Mouse (Mus musculus) layer of hippocampus, adult 2 months (tissue): Measurements from ENCODE around the gene L1td1. TPM values are rescaled to one million over a fixed set of nuclear protein-coding genes. Genes with fewer than 3 reads are reported as not detected.
"Not testable (repeated sequence)": the region's sequence is repeated elsewhere in the genome, so short reads cannot be mapped to it uniquely, and the experiment has no call there.

Experiments
- DNase-seq, 2 experiments: peaks; one replicate each; pipeline ENCODE4 v3.0.0; 2022; ENCODE audit warnings: low spot score in 2 of 2
- H3K27ac ChIP-seq: fragments of 200-600 bp; 2 replicates; pipeline ENCODE4 v1.8.1; 2022
- H3K4me3 ChIP-seq: fragments of 200-600 bp; 2 replicates; pipeline ENCODE4 v1.8.1; 2022; ENCODE audit warnings: mild to moderate bottlenecking
- CTCF ChIP-seq: fragments of 200-600 bp; conservative IDR thresholded peaks from 2 replicates; pipeline ENCODE4 v1.8.1; 2022; ENCODE audit warnings: antibody characterized with exemption, mild to moderate bottlenecking, moderate library complexity
- total RNA-seq, 2 experiments: library from RNA; stranded (reverse); gene quantifications; 2 replicates each; pipeline ENCODE4 v1.2.3; 2021

L1td1 gene
- total RNA-seq, 2 experiments from 2014 or later: not detected

GRCm38 (mm10) chr4:98717735-98718546 is 8.6 kb upstream of the L1td1 start:
- DNase-seq: no peak
- Histone ChIP-seq H3K4me3 (no peak overlapping the region), H3K27ac (no peak overlapping the region)
- no peak for TF ChIP-seq CTCF

- TF ChIP-seq CTCF: no peak
- DNase-seq: no peak
- Histone ChIP-seq H3K4me3 (no peak overlapping the region), H3K27ac (no peak overlapping the region)
Observed at GRCm38 (mm10) chr4:98718547-98718917, 8.0 kb upstream of the L1td1 start.

DNA sequence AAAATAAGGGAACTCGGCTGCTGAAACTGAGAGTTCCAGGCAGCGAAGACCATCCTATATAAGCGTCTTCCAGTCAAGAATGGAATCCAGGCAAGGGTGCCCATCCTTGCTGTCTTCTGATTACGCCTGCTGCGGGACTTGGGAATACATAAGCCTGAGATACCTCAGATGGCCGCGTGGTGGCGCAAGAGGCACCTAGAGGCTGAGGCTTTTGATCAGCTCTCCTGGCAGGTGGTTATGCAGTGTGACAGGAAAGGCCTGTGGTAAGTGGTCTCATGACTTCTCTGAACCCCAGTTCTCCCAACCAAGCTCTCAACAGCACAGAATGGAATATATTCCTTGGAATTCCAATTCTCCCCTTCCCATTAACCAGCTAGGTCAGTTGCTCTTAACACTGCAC is 4.1 kb upstream of the L1td1 start:
- TF ChIP-seq CTCF: peak; percentile 92
- DNase-seq: peak in 1 of 2 experiments; percentile 68
- H3K27ac ChIP-seq: no peak overlapping the region
- H3K4me3 ChIP-seq: no peak overlapping the region

- H3K27ac ChIP-seq, DNase-seq, H3K4me3 ChIP-seq: not testable (repeated sequence)
- peak; percentile 53 for TF ChIP-seq CTCF
Observed at GRCm38 (mm10) chr4:98724682-98725081, 1.9 kb upstream of the L1td1 start.

DNA sequence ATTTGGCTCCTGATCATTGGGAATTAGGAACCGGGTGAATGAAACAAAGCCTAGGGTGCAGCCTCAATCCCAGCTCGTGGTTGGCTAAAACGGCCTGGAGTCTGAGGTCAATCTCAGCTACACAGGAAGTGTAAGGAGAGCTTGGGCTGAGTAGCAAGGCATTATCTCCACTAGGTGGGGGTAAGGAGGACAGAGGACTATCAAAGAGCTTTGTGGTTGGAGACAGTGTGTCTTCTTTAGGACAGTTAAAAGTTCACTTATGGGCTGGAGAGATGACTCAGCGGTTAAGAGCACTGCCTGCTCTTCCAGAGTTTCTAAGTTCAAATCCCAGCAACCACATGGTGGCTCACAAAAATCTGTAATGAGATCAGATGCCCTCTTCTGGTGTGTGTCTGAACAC is 1.1 kb upstream of the L1td1 start:
- no peak overlapping the region for H3K27ac ChIP-seq
- no peak for DNase-seq
- TF ChIP-seq CTCF: peak; percentile 54
- no peak overlapping the region for H3K4me3 ChIP-seq

- H3K4me3 ChIP-seq: no peak overlapping the region
- no peak overlapping the region for H3K27ac ChIP-seq
- DNase-seq: no peak
- no peak for TF ChIP-seq CTCF
Observed at GRCm38 (mm10) chr4:98727295-98727958, 893 bp downstream of the L1td1 start.

DNA sequence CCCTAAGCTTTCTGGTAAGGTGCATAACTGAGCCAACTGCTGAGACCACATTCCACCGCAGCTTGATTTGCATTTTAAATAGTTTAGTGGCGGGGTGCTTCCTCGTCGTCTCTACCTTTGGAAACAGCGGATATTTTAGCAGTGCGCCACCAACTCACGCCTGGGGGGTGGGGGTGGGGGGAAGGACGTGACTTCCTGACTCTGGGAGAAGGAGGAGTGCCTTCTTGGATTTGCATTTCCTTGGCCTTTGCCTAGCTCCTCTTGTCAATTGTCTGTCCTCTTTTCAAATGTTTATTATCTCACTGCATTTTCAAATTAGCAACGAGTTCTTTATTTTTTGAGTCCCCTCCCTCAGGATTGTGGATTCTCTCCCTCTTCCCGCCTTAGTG is 1.4 kb downstream of the L1td1 start:
- DNase-seq: no peak
- Histone ChIP-seq H3K4me3 (no peak overlapping the region), H3K27ac (no peak overlapping the region)
- TF ChIP-seq CTCF: no peak

DNA sequence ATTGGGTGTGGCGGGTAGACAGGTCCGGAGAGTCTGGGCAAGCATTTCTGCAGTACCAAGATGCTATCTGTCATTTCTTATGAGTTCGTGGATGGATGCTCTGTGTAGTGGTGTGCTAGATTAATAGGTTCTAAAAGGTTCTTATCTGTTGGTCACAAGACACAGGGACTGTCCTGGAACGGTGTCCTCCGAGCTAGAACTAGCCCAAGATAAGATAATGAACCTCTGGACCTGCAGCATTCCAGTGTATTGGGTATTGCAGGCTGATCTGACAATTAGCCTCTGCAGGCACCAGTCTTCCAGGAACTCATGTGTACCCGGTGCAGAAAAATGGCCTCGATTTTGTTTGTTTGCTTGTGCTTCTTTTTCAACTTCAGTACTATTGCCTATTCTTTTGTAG is 2.2 kb downstream of the L1td1 start:
- no peak for TF ChIP-seq CTCF
- no peak overlapping the region for H3K27ac ChIP-seq
- H3K4me3 ChIP-seq: no peak overlapping the region
- no peak for DNase-seq

- DNase-seq: no peak
- Histone ChIP-seq H3K27ac (no peak overlapping the region), H3K4me3 (no peak overlapping the region)
- TF ChIP-seq CTCF: no peak
Observed at GRCm38 (mm10) chr4:98733660-98734059, 7.1 kb downstream of the L1td1 start.

DNA sequence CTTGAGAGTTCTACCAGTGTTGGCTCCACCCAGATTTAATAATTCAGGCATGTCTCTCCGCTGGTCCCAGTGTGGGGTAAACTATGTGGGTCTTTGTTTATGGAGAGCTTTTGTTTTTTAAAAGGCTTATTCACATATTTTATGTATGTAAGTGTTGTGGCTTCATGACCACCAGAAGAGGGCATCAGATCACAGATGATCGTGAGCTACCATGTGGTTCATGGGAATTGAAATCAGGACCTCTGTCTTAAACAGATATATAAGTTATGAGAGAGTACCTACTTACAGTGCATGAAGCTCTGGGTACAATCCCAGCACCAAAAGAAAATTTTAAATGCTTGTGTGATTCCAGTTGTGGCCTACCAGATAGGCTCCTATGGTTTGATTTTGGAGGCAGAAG is 13.2 kb downstream of the L1td1 start:
- DNase-seq: peak in 1 of 2 experiments; percentile 21
- no peak overlapping the region for H3K27ac ChIP-seq
- TF ChIP-seq CTCF: peak; percentile 83
- H3K4me3 ChIP-seq: no peak overlapping the region

GRCm38 (mm10) chr4:98743209-98743905 is 16.8 kb downstream of the L1td1 start:
- no peak for TF ChIP-seq CTCF
- no peak overlapping the region for H3K4me3 ChIP-seq
- H3K27ac ChIP-seq: peak overlapping the region; percentile 55
- DNase-seq: no peak

GRCm38 (mm10) chr4:98743906-98744210 is 17.3 kb downstream of the L1td1 start:
- no peak for DNase-seq
- no peak for TF ChIP-seq CTCF
- Histone ChIP-seq H3K27ac (peak overlapping the region; percentile 55; the same call in 1 of the 2 replicates), H3K4me3 (no peak overlapping the region)

- no peak overlapping the region for H3K4me3 ChIP-seq
- TF ChIP-seq CTCF: no peak
- DNase-seq: no peak
- no peak overlapping the region for H3K27ac ChIP-seq
Observed at GRCm38 (mm10) chr4:98754456-98754855, 27.9 kb downstream of the L1td1 start.
